Mouse (Mus musculus) ES-E14 (cell line): ENCODE data around the gene Fam171a2. TPM values are rescaled to one million over a fixed set of nuclear protein-coding genes. Genes with fewer than 3 reads are reported as not detected.

Experiments used
- DNase-seq: peaks from one replicate; pipeline ENCODE4 v3.0.0-alpha.2; 2013; ENCODE audit warnings: low read depth, low spot score
- H3K27ac ChIP-seq: 2 replicates; pipeline ENCODE4 v1.5.1; 2012; ENCODE audit warnings: low read depth, mild to moderate bottlenecking, low read length, moderate library complexity, mixed read lengths; ENCODE audit not compliant: poor library complexity, insufficient read depth, severe bottlenecking
- H3K36me3 ChIP-seq: 2 replicates; pipeline ENCODE4 v1.6.1; 2012; ENCODE audit warnings: mild to moderate bottlenecking, low read length, moderate library complexity, mixed read lengths; ENCODE audit not compliant: control insufficient read depth, poor library complexity, insufficient read depth, severe bottlenecking
- H3K4me1 ChIP-seq, 2 experiments: fragments of 150-350 bp in 1 of 2; sonication (generic) in 1 of 2; 2 replicates each; pipeline ENCODE4 v1.6.1; 2012; ENCODE audit warnings: low read length in 2 of 2, mild to moderate bottlenecking in 1 of 2, mixed read lengths in 1 of 2; ENCODE audit not compliant: control insufficient read depth in 2 of 2, insufficient read depth in 2 of 2, poor library complexity in 1 of 2
- H3K4me3 ChIP-seq, 2 experiments: fragments of 150-350 bp in 1 of 2; sonication (generic) in 1 of 2; 2 replicates each; pipeline ENCODE4 v1.5.1; 2012; ENCODE audit warnings: low read length in 2 of 2, low read depth in 1 of 2, mild to moderate bottlenecking in 1 of 2, mixed read lengths in 1 of 2; ENCODE audit not compliant: insufficient read depth in 1 of 2, poor library complexity in 1 of 2, severe bottlenecking in 1 of 2
- H3K9ac ChIP-seq: 2 replicates; pipeline ENCODE4 v1.6.1; 2012; ENCODE audit warnings: low read depth, mild to moderate bottlenecking, low read length, mixed read lengths; ENCODE audit not compliant: poor library complexity, insufficient read depth, severe bottlenecking
- H3K9me3 ChIP-seq: fragments of 150-350 bp; sonication (generic); 2 replicates; pipeline ENCODE4 v1.6.1; 2012; ENCODE audit warnings: low read depth, mild to moderate bottlenecking, low read length; ENCODE audit not compliant: control insufficient read depth, insufficient read depth
- CHD2 ChIP-seq: IDR thresholded peaks from 2 replicates; pipeline ENCODE4 v1.6.1; 2014; ENCODE audit warnings: mild to moderate bottlenecking, low read depth, low read length, inconsistent platforms
- HCFC1 ChIP-seq: IDR thresholded peaks from 2 replicates; pipeline ENCODE4 v1.6.1; 2012; ENCODE audit warnings: low read length, inconsistent platforms, borderline replicate concordance; ENCODE audit not compliant: insufficient read depth
- MAFK ChIP-seq: IDR thresholded peaks from 2 replicates; pipeline ENCODE4 v1.6.1; 2014; ENCODE audit warnings: mild to moderate bottlenecking, low read depth, low read length, inconsistent platforms; ENCODE audit not compliant: insufficient read depth
- ZC3H11A ChIP-seq: IDR thresholded peaks from 2 replicates; pipeline ENCODE4 v1.6.1; 2012; ENCODE audit warnings: low read depth, mild to moderate bottlenecking, inconsistent platforms, low read length, borderline replicate concordance
- ZNF384 ChIP-seq: IDR thresholded peaks from 2 replicates; pipeline ENCODE4 v1.6.1; 2012; ENCODE audit warnings: low read depth, low read length, inconsistent platforms
- in situ Hi-C, 2 experiments: fragments of 600-800 bp; cut with MboI; formaldehyde crosslinking; loops; one replicate each; pipeline ENCODE4 v1.15.1; 2025; ENCODE audit warnings: low sequenced_read_pairs in 2 of 2, inconsistent platforms in 1 of 2; ENCODE audit not compliant: unreplicated experiment in 2 of 2
- total RNA-seq: library from RNA; depleted of rRNA; stranded (reverse); fragments of 300-350 nt; gene quantifications from 2 replicates; pipeline ENCODE4 v1.2.3, GENCODE M21; 2012

The Fam171a2 gene
- total RNA-seq, 1 experiment: 6.7 TPM

- Histone ChIP-seq H3K9ac (no peak overlapping the region), H3K4me3 (no peak overlapping the region), H3K27ac (no peak overlapping the region), H3K9me3 (no peaks in the 10 kb centered on the region), H3K4me1 (peaks cover 0 to 27% of the 10 kb centered on the region in 2 experiments; a peak in 2 of 4 replicates), H3K36me3 (peaks cover 2% of the 10 kb centered on the region; the same call in 1 of the 2 replicates)
- no peak for DNase-seq
- no peak for TF ChIP-seq MAFK
- TF ChIP-seq ZNF384: no peak
- no peak; the same call in 1 of the 2 replicates for TF ChIP-seq ZC3H11A
- no peak for TF ChIP-seq HCFC1
- no peak for TF ChIP-seq CHD2
- in situ Hi-C loops: no loop called here
Measured at GRCm38 (mm10) chr11:102441434-102441833, 6.0 kb downstream of the Fam171a2 start.

- H3K9ac ChIP-seq: no peak overlapping the region
- H3K27ac ChIP-seq: no peak overlapping the region
- H3K36me3 ChIP-seq: peaks cover 13% of the 10 kb centered on the region; the same call in 1 of the 2 replicates
- DNase-seq: no peak
- H3K4me3 ChIP-seq: no peak overlapping the region; a peak in 1 of 4 replicates
- peaks cover 0 to 18% of the 10 kb centered on the region in 2 experiments; a peak in 2 of 4 replicates for H3K4me1 ChIP-seq
- no peaks in the 10 kb centered on the region for H3K9me3 ChIP-seq
- TF ChIP-seq MAFK (no peak), ZNF384 (no peak), CHD2 (no peak), ZC3H11A (no peak), HCFC1 (no peak)
- in situ Hi-C loops: no loop called here
Measured at GRCm38 (mm10) chr11:102440255-102440654, 7.2 kb downstream of the Fam171a2 start.

GRCm38 (mm10) chr11:102439093-102440082, 8.1 kb downstream of the Fam171a2 start:
- no peak overlapping the region for H3K4me3 ChIP-seq
- DNase-seq: no peak
- peaks cover 0 to 16% of the 10 kb centered on the region in 2 experiments; a peak in 1 of 4 replicates for H3K4me1 ChIP-seq
- H3K36me3 ChIP-seq: peaks cover 21% of the 10 kb centered on the region
- in situ Hi-C loops: loop anchor here in 1 of 2 experiments (10.0 kb wide), 1 partner anchor 115 kb away; no protein-coding TSS in a partner anchor
- H3K9ac ChIP-seq: no peak overlapping the region; the same call in 1 of the 2 replicates
- no peaks in the 10 kb centered on the region for H3K9me3 ChIP-seq
- TF ChIP-seq CHD2 (no peak), MAFK (no peak), ZC3H11A (no peak), ZNF384 (no peak), HCFC1 (no peak)
- H3K27ac ChIP-seq: no peak overlapping the region

- H3K4me3 ChIP-seq: peak overlapping the region; percentile 79 to 88
- in situ Hi-C loops: loop anchor here in 1 of 2 experiments (10.0 kb wide), 1 partner anchor 114 kb away; no protein-coding TSS in a partner anchor
- no peak overlapping the region for H3K27ac ChIP-seq
- peak overlapping the region; percentile 80 for H3K9ac ChIP-seq
- H3K4me1 ChIP-seq: peaks cover 0 to 12% of the 10 kb centered on the region in 2 experiments; a peak in 1 of 4 replicates
- DNase-seq: peak; percentile 67
- TF ChIP-seq CHD2 (peak; percentile 23; the same call in 1 of the 2 replicates), HCFC1 (peak; percentile 66; the same call in 1 of the 2 replicates), MAFK (no peak), ZC3H11A (0 out of 2 replicates have a peak, but pooled peaks have one; percentile 10)
- peaks cover 26% of the 10 kb centered on the region for H3K36me3 ChIP-seq
- H3K9me3 ChIP-seq: no peaks in the 10 kb centered on the region
Measured at GRCm38 (mm10) chr11:102438212-102439092, 9.0 kb downstream of the Fam171a2 start.
